Mouse (Mus musculus): ENCODE measurements at regions not wholly inside any gene's neighbourhood (a gene's known extent, or its start where the extent isn't known, plus 50 kb on each side); places are given as distances from the start of the nearest gene placed in this dataset.

- no peak overlapping the region for H3K4me2 ChIP-seq
- no peaks in the 10 kb centered on the region for H3K36me3 ChIP-seq
- no peaks in the 10 kb centered on the region for H3K9me3 ChIP-seq
- H3K4me3 ChIP-seq, result no peak overlapping the region
- ATAC-seq (ENCODE audit: low FRiP score, low read depth), result no peak
- H3K27me3 ChIP-seq, result no peaks in the 10 kb centered on the region
- H3K9ac ChIP-seq, result no peak overlapping the region
- WGBS, result 78% methylated on average over 7 of the region's 7 CpGs
- no peak overlapping the region for H3K27ac ChIP-seq (replicated peaks)
- H3K4me1 ChIP-seq (replicated peaks), result no peaks in the 10 kb centered on the region
These were observed 199.4 kb downstream of the Mreg start for GRCm38 (mm10) chr1:72012710-72013109.

- Histone ChIP-seq H3K27ac (replicated peaks) (no peak overlapping the region), H3K4me1 (replicated peaks) (0 out of 2 replicates have a peak, but pooled peaks cover 6% of the 10 kb centered on the region), H3K4me3 (no peak overlapping the region), H3K36me3 (no peaks in the 10 kb centered on the region), H3K9me3 (no peaks in the 10 kb centered on the region), H3K27me3 (no peaks in the 10 kb centered on the region), H3K9ac (no peak overlapping the region), H3K4me2 (no peak overlapping the region)
- 64% methylated on average over 7 of the region's 7 CpGs for WGBS
- no peak for ATAC-seq (ENCODE audit: low FRiP score, low read depth)
These were observed 202.7 kb downstream of the Mreg start for GRCm38 (mm10) chr1:72009270-72009928.

GRCm38 (mm10) chr1:72006696-72007291 lies 205.3 kb downstream of the Mreg start:
- 0 out of 2 replicates have a peak, but pooled peaks cover 6% of the 10 kb centered on the region for H3K4me1 ChIP-seq (replicated peaks)
- H3K36me3 ChIP-seq, result no peaks in the 10 kb centered on the region
- H3K4me3 ChIP-seq, result no peak overlapping the region
- no peak overlapping the region for H3K4me2 ChIP-seq
- no peak overlapping the region for H3K27ac ChIP-seq (replicated peaks)
- no peaks in the 10 kb centered on the region for H3K27me3 ChIP-seq
- no peaks in the 10 kb centered on the region for H3K9me3 ChIP-seq
- H3K9ac ChIP-seq, result no peak overlapping the region
- ATAC-seq (ENCODE audit: low FRiP score, low read depth), result no peak
- 60% methylated on average over 7 of the region's 7 CpGs for WGBS

GRCm38 (mm10) chr1:72005956-72006355 lies 206.2 kb downstream of the Mreg start:
- Histone ChIP-seq H3K9ac (no peak overlapping the region), H3K27me3 (no peaks in the 10 kb centered on the region), H3K4me2 (no peak overlapping the region), H3K36me3 (no peaks in the 10 kb centered on the region), H3K4me1 (replicated peaks) (0 out of 2 replicates have a peak, but pooled peaks cover 6% of the 10 kb centered on the region), H3K9me3 (no peaks in the 10 kb centered on the region), H3K27ac (replicated peaks) (no peak overlapping the region), H3K4me3 (no peak overlapping the region)
- 46% methylated on average over 8 of the region's 8 CpGs for WGBS
- no peak for ATAC-seq (ENCODE audit: low FRiP score, low read depth)

- Histone ChIP-seq H3K27me3 (no peaks in the 10 kb centered on the region), H3K9me3 (no peaks in the 10 kb centered on the region), H3K4me1 (replicated peaks) (0 out of 2 replicates have a peak, but pooled peaks cover 6% of the 10 kb centered on the region), H3K36me3 (no peaks in the 10 kb centered on the region), H3K27ac (replicated peaks) (no peak overlapping the region), H3K4me3 (no peak overlapping the region), H3K4me2 (no peak overlapping the region), H3K9ac (no peak overlapping the region)
- WGBS, result 56% methylated on average over 7 of the region's 7 CpGs
- ATAC-seq (ENCODE audit: low FRiP score, low read depth), result no peak
These were observed 206.6 kb downstream of the Mreg start for GRCm38 (mm10) chr1:72005550-72005949.

GRCm38 (mm10) chr1:72003424-72004278 lies 208.5 kb downstream of the Mreg start:
- Histone ChIP-seq H3K9me3 (no peaks in the 10 kb centered on the region), H3K27ac (replicated peaks) (no peak overlapping the region), H3K9ac (no peak overlapping the region), H3K4me2 (no peak overlapping the region), H3K4me1 (replicated peaks) (0 out of 2 replicates have a peak, but pooled peaks cover 6% of the 10 kb centered on the region), H3K36me3 (no peaks in the 10 kb centered on the region), H3K4me3 (no peak overlapping the region), H3K27me3 (no peaks in the 10 kb centered on the region)
- ATAC-seq (ENCODE audit: low FRiP score, low read depth), result no peak
- WGBS, result 85% methylated on average over 14 of the region's 14 CpGs

GRCm38 (mm10) chr1:72002471-72003116 lies 209.5 kb downstream of the Mreg start:
- no peak for ATAC-seq (ENCODE audit: low FRiP score, low read depth)
- Histone ChIP-seq H3K27ac (replicated peaks) (no peak overlapping the region), H3K36me3 (no peaks in the 10 kb centered on the region), H3K27me3 (no peaks in the 10 kb centered on the region), H3K9me3 (no peaks in the 10 kb centered on the region), H3K4me3 (no peak overlapping the region), H3K9ac (no peak overlapping the region), H3K4me2 (no peak overlapping the region), H3K4me1 (replicated peaks) (0 out of 2 replicates have a peak, but pooled peaks cover 6% of the 10 kb centered on the region)
- WGBS, result 75% methylated on average over 9 of the region's 9 CpGs

- no peak overlapping the region for H3K9ac ChIP-seq
- 0 out of 2 replicates have a peak, but pooled peaks cover 7% of the 10 kb centered on the region for H3K4me1 ChIP-seq (replicated peaks)
- no peaks in the 10 kb centered on the region for H3K27me3 ChIP-seq
- H3K27ac ChIP-seq (replicated peaks), result no peak overlapping the region
- no peaks in the 10 kb centered on the region for H3K36me3 ChIP-seq
- no peak for ATAC-seq (ENCODE audit: low FRiP score, low read depth)
- whole genome bisulfite sequencing, result 80% methylated on average over 2 of the region's 2 CpGs
- no peaks in the 10 kb centered on the region for H3K9me3 ChIP-seq
- H3K4me2 ChIP-seq, result no peak overlapping the region
- H3K4me3 ChIP-seq, result no peak overlapping the region
These were observed 211.4 kb downstream of the Mreg start for GRCm38 (mm10) chr1:72000741-72001140.

- Histone ChIP-seq H3K9ac (no peak overlapping the region), H3K27me3 (no peaks in the 10 kb centered on the region), H3K4me3 (no peak overlapping the region), H3K27ac (replicated peaks) (no peak overlapping the region), H3K4me2 (no peak overlapping the region), H3K36me3 (no peaks in the 10 kb centered on the region), H3K9me3 (no peaks in the 10 kb centered on the region), H3K4me1 (replicated peaks) (0 out of 2 replicates have a peak, but pooled peaks cover 3% of the 10 kb centered on the region)
- no peak for ATAC-seq (ENCODE audit: low FRiP score, low read depth)
- 85% methylated on average over 2 of the region's 2 CpGs for WGBS
These were observed 215.3 kb downstream of the Mreg start for GRCm38 (mm10) chr1:71996828-71997227.

- no peak overlapping the region for H3K27ac ChIP-seq (replicated peaks)
- H3K4me3 ChIP-seq, result no peak overlapping the region
- H3K36me3 ChIP-seq, result no peaks in the 10 kb centered on the region
- H3K4me2 ChIP-seq, result no peak overlapping the region
- no peak for ATAC-seq (ENCODE audit: low FRiP score, low read depth)
- no peaks in the 10 kb centered on the region for H3K9me3 ChIP-seq
- no peaks in the 10 kb centered on the region for H3K27me3 ChIP-seq
- H3K9ac ChIP-seq, result no peak overlapping the region
- WGBS, result 55% methylated on average over 7 of the region's 7 CpGs
- H3K4me1 ChIP-seq (replicated peaks), result 0 out of 2 replicates have a peak, but pooled peaks cover 3% of the 10 kb centered on the region
These were observed 215.9 kb downstream of the Mreg start for GRCm38 (mm10) chr1:71996234-71996619.

GRCm38 (mm10) chr1:71995573-71996233 lies 216.4 kb downstream of the Mreg start:
- no peak for ATAC-seq (ENCODE audit: low FRiP score, low read depth)
- Histone ChIP-seq H3K27me3 (no peaks in the 10 kb centered on the region), H3K4me2 (no peak overlapping the region), H3K4me3 (no peak overlapping the region), H3K36me3 (no peaks in the 10 kb centered on the region), H3K9ac (no peak overlapping the region), H3K4me1 (replicated peaks) (0 out of 2 replicates have a peak, but pooled peaks cover 3% of the 10 kb centered on the region), H3K9me3 (no peaks in the 10 kb centered on the region), H3K27ac (replicated peaks) (no peak overlapping the region)
- WGBS, result 46% methylated on average over 16 of the region's 16 CpGs

Data from hindbrain, embryonic 15.5 days (tissue).